ENCODE assay signal across 20 mouse cellular contexts in genomic region chr12:25272114-25272751, GRCm38 (mm10).
DNase-seq lines count a peak whose midpoint lies in the region; ATAC-seq lines count a peak whose summit lies in the region.
"Had no signal": no experiment of that assay in that cellular context is flagged by ENCODE, and none has a peak within 500 bp of the region (broad histone marks: within the 10 kb centered on the region; RNA-seq: fewer than 3 reads in every experiment).

No protein-coding gene starts in this region.

- H3K4me1 ChIP-seq in kidney, embryonic 14.5 days (ENCODE audit: control insufficient read depth, insufficient read depth, low read length), result peaks cover 12% of the 10 kb centered on the region
- H3K4me1 ChIP-seq in neural tube, embryonic 12.5 days, result peaks cover 6% of the 10 kb centered on the region
- no peaks in the 10 kb centered on the region for H3K4me1 ChIP-seq in neural tube, embryonic 14.5 days (ENCODE audit: control insufficient read depth, insufficient read depth, low read length)
- H3K4me1 ChIP-seq: midbrain, embryonic 13.5 days had no signal

- no peak overlapping the region for H3K4me2 ChIP-seq in kidney, embryonic 14.5 days (replicated peaks; ENCODE audit: low read depth, low read length)
- no peak overlapping the region for H3K4me2 ChIP-seq in neural tube, embryonic 12.5 days (replicated peaks)
- H3K4me2 ChIP-seq in neural tube, embryonic 14.5 days (ENCODE audit: low read depth, low read length), result no peak overlapping the region
- H3K4me2 ChIP-seq: embryonic facial prominence, embryonic 15.5 days; heart, embryonic 13.5 days; limb, embryonic 12.5 days; midbrain, embryonic 13.5 days had no signal

- no peak overlapping the region for H3K9ac ChIP-seq in kidney, embryonic 14.5 days (ENCODE audit: low read depth, low read length)
- H3K9ac ChIP-seq in neural tube, embryonic 12.5 days, result no peak overlapping the region
- H3K9ac ChIP-seq in neural tube, embryonic 14.5 days (replicated peaks; ENCODE audit: low read depth, low read length), result no peak overlapping the region
- H3K9ac ChIP-seq: embryonic facial prominence, embryonic 15.5 days; heart, embryonic 13.5 days; limb, embryonic 12.5 days; liver, embryonic 14.5 days; midbrain, embryonic 13.5 days had no signal

- H3K27me3 ChIP-seq in kidney, embryonic 14.5 days (ENCODE audit: control insufficient read depth, insufficient read depth, low read length), result no peaks in the 10 kb centered on the region
- no peaks in the 10 kb centered on the region for H3K27me3 ChIP-seq in neural tube, embryonic 12.5 days (replicated peaks)
- no peaks in the 10 kb centered on the region for H3K27me3 ChIP-seq in neural tube, embryonic 14.5 days (ENCODE audit: control insufficient read depth, insufficient read depth, low read length)
- H3K27me3 ChIP-seq: embryonic facial prominence, embryonic 15.5 days; heart, embryonic 13.5 days; midbrain, embryonic 13.5 days had no signal

- peak; percentile 10 to 57 for DNase-seq in adrenal gland, adult (ENCODE audit: inconsistent age in 2 of 2, low spot score in 1 of 2)
- no peak for DNase-seq in adrenal gland, adult 2 months
- DNase-seq in kidney, postnatal 25 days, result no peak
- DNase-seq in neural tube, embryonic 10.5 days (ENCODE audit: extremely low spot score, low spot score), result no peak
- no peak for DNase-seq in Muller cell, postnatal 12 days (ENCODE audit: inconsistent ontology term)
- DNase-seq: cerebellum, adult 2 months; cerebellum, postnatal 36 days; gastrocnemius, adult 2 months had no signal

- WGBS in kidney, embryonic 14.5 days, result 6% methylated on average over 6 of the region's 6 CpGs
- 19% methylated on average over 6 of the region's 6 CpGs for WGBS in neural tube, embryonic 12.5 days
- 19% methylated on average over 6 of the region's 6 CpGs for WGBS in neural tube, embryonic 14.5 days

- peak; percentile 56 for ATAC-seq in kidney, embryonic 14.5 days (ENCODE audit: low FRiP score, low TSS enrichment)
- ATAC-seq in neural tube, embryonic 12.5 days (ENCODE audit: low FRiP score, low read depth), result 0 out of 2 replicates have a peak, but pooled peaks have one; percentile 9
- peak; percentile 44; the same call in 1 of the 2 replicates for ATAC-seq in neural tube, embryonic 14.5 days (ENCODE audit: low read depth)
- ATAC-seq: CD4-positive, CD25-positive, alpha-beta regulatory T cell, adult 4 months; inflammation-experienced regulatory T-cells, adult 6 months; midbrain, embryonic 13.5 days had no signal

- H3K36me3 ChIP-seq in kidney, embryonic 14.5 days (ENCODE audit: control insufficient read depth, insufficient read depth, low read length), result no peaks in the 10 kb centered on the region
- no peaks in the 10 kb centered on the region for H3K36me3 ChIP-seq in neural tube, embryonic 12.5 days
- H3K36me3 ChIP-seq in neural tube, embryonic 14.5 days (ENCODE audit: control insufficient read depth, insufficient read depth, low read length), result no peaks in the 10 kb centered on the region
- H3K36me3 ChIP-seq: embryonic facial prominence, embryonic 15.5 days; forebrain, embryonic 10.5 days; heart, embryonic 13.5 days; limb, embryonic 12.5 days; midbrain, embryonic 13.5 days had no signal

- no peak overlapping the region for H3K4me3 ChIP-seq in kidney, embryonic 14.5 days (ENCODE audit: low read length)
- no peak overlapping the region for H3K4me3 ChIP-seq in neural tube, embryonic 12.5 days
- H3K4me3 ChIP-seq in neural tube, embryonic 14.5 days (ENCODE audit: low read depth, low read length), result no peak overlapping the region
- H3K4me3 ChIP-seq: embryonic facial prominence, embryonic 15.5 days; forebrain, embryonic 10.5 days; gastrocnemius, adult 2 months; heart, embryonic 13.5 days; limb, embryonic 12.5 days; midbrain, embryonic 13.5 days; myocyte had no signal

- H3K9me3 ChIP-seq in kidney, embryonic 14.5 days (ENCODE audit: control insufficient read depth, low read length), result no peaks in the 10 kb centered on the region
- no peaks in the 10 kb centered on the region for H3K9me3 ChIP-seq in neural tube, embryonic 12.5 days
- no peaks in the 10 kb centered on the region for H3K9me3 ChIP-seq in neural tube, embryonic 14.5 days (ENCODE audit: control insufficient read depth, low read length)
- H3K9me3 ChIP-seq: embryonic facial prominence, embryonic 15.5 days; forebrain, embryonic 10.5 days; midbrain, embryonic 13.5 days had no signal

- peak overlapping the region; percentile 51 for H3K27ac ChIP-seq in kidney, embryonic 14.5 days (ENCODE audit: low read depth, low read length)
- no peak overlapping the region for H3K27ac ChIP-seq in neural tube, embryonic 12.5 days
- H3K27ac ChIP-seq in neural tube, embryonic 14.5 days (ENCODE audit: low read depth, low read length), result no peak overlapping the region
- H3K27ac ChIP-seq: embryonic facial prominence, embryonic 15.5 days; forebrain, embryonic 10.5 days; gastrocnemius, adult 2 months; heart, embryonic 13.5 days; limb, embryonic 12.5 days; liver, embryonic 14.5 days; midbrain, embryonic 13.5 days had no signal

Comparison
In these comparisons a context has a peak if more than half of its experiments do, and no peak if none do; other contexts are left out.
1. DNase-seq: peak in adrenal gland, adult (2 of 2); none in adrenal gland, adult 2 months (single experiment), kidney, postnatal 25 days (0 of 2), neural tube, embryonic 10.5 days (single experiment) and Muller cell, postnatal 12 days (single experiment).
2. Peak in every context shown above with its lines, with median percentiles within 50 percentile points of each other: ATAC-seq.